Mouse (Mus musculus): ENCODE data around the gene Plekha7. TPM values are rescaled to one million over a fixed set of nuclear protein-coding genes. Genes with fewer than 3 reads are reported as not detected.
A peak's percentile ranks its signal among the peaks of the same experiment; 100 is the strongest.

Gene Plekha7
- total RNA-seq (2015; ENCODE audit: low replicate concordance) (not detected in 2 replicates), total RNA-seq (2017; ENCODE audit: low replicate concordance) (1.3 TPM in 1 of 2 replicates, not detected in the other)

DNA sequence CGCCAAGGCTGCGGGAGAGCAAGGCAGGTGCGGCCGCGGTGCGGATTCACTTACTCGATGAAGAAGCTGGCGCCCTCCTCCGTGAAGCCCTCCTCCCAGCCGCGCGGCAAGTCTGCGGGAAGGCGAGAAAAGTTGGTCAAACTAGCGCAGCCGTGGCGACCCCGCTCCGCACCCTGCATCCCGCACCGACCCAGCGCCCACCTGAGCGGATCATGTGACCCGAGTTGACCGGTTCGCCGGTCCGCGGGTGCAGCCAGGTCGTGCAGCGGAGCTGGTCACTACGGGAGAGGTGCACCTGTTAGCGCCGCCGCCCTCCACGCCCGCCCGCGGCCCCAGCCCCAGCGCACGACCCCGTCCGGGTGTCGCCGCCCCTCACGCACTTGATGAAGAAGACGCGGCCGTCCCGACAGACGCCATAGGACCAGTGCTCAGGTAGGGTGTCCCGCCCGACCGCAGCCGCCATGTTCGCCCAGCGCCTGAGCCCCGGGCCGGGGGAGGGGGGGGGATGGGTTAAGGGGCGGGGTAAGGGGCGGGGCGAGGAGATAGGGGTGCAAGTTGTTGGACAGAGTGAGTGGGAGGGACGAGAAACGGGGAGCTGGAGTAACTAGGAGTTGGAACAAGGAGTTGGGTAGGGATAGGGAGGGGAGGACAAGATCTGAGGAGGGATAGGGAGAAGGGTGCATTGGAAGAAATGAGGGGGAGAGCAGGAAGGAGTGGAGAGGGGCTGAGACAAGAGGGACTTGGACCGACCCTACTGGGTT lies at the start of gene Plekha7:
TSS of gene Plekha7 (minus strand) at position 506 of the 761 bp plus-strand sequence.
- ATAC-seq (replicated peaks; ENCODE audit: low FRiP score, poor library complexity, severe bottlenecking): no peak

DNA sequence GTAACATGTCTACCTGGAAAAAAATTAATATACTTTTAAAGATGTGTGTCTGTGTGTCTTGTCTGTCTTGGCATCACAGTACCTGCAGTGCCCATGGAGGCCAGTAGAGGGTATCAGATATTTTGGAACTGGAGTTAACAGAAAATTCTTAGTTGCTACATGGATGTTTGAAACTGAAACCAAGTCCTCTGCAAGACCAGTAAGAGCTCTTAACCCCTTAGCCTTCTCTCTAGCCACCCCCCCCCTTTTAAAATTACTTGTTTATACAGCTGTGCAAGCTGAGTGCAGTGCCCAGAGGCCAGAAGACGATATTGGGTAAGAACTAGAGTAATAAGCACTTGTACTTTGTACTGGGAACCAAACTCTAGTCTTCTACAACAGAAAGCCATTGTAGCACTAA lies 28.1 kb upstream of the Plekha7 start:
- ATAC-seq (replicated peaks; ENCODE audit: low FRiP score, poor library complexity, severe bottlenecking): peak; percentile 43; the same call in 1 of the 2 replicates

- ATAC-seq (replicated peaks; ENCODE audit: low FRiP score, poor library complexity, severe bottlenecking): no peak
Measured at GRCm38 (mm10) chr7:116335133-116335532, 27.0 kb upstream of the Plekha7 start.

GRCm38 (mm10) chr7:116334669-116335038 lies 26.5 kb upstream of the Plekha7 start:
- no peak for ATAC-seq (replicated peaks; ENCODE audit: low FRiP score, poor library complexity, severe bottlenecking)

- ATAC-seq (replicated peaks; ENCODE audit: low FRiP score, poor library complexity, severe bottlenecking): peak; percentile 98
Measured at GRCm38 (mm10) chr7:116333713-116334668, 25.8 kb upstream of the Plekha7 start, which contains the start of gene Rps13. Rps13 (minus strand) TSS chr7:116334195.

GRCm38 (mm10) chr7:116331246-116331645 lies 23.1 kb upstream of the Plekha7 start:
- no peak for ATAC-seq (replicated peaks; ENCODE audit: low FRiP score, poor library complexity, severe bottlenecking)

- ATAC-seq (replicated peaks; ENCODE audit: low FRiP score, poor library complexity, severe bottlenecking): no peak
Measured at GRCm38 (mm10) chr7:116329858-116330257, 21.7 kb upstream of the Plekha7 start.

GRCm38 (mm10) chr7:116328777-116329176 lies 20.6 kb upstream of the Plekha7 start:
- no peak for ATAC-seq (replicated peaks; ENCODE audit: low FRiP score, poor library complexity, severe bottlenecking)

- ATAC-seq (replicated peaks; ENCODE audit: low FRiP score, poor library complexity, severe bottlenecking): no peak
Measured at GRCm38 (mm10) chr7:116327901-116328300, 19.7 kb upstream of the Plekha7 start.

- no peak for ATAC-seq (replicated peaks; ENCODE audit: low FRiP score, poor library complexity, severe bottlenecking)
Measured at GRCm38 (mm10) chr7:116323331-116323964, 15.3 kb upstream of the Plekha7 start.

- ATAC-seq (replicated peaks; ENCODE audit: low FRiP score, poor library complexity, severe bottlenecking): no peak
Measured at GRCm38 (mm10) chr7:116309456-116309855, 1.3 kb upstream of the Plekha7 start.

- no peak for ATAC-seq (replicated peaks; ENCODE audit: low FRiP score, poor library complexity, severe bottlenecking)
Measured at GRCm38 (mm10) chr7:116308632-116308991, 436 bp upstream of the Plekha7 start.

- ATAC-seq (replicated peaks; ENCODE audit: low FRiP score, poor library complexity, severe bottlenecking): peak; percentile 39; the same call in 1 of the 2 replicates
Measured at GRCm38 (mm10) chr7:116307099-116307870, 891 bp downstream of the Plekha7 start.

- ATAC-seq (replicated peaks; ENCODE audit: low FRiP score, poor library complexity, severe bottlenecking): no peak
Measured at GRCm38 (mm10) chr7:116306601-116307000, 1.6 kb downstream of the Plekha7 start.

GRCm38 (mm10) chr7:116301661-116302311 lies 6.4 kb downstream of the Plekha7 start:
- no peak for ATAC-seq (replicated peaks; ENCODE audit: low FRiP score, poor library complexity, severe bottlenecking)

DNA sequence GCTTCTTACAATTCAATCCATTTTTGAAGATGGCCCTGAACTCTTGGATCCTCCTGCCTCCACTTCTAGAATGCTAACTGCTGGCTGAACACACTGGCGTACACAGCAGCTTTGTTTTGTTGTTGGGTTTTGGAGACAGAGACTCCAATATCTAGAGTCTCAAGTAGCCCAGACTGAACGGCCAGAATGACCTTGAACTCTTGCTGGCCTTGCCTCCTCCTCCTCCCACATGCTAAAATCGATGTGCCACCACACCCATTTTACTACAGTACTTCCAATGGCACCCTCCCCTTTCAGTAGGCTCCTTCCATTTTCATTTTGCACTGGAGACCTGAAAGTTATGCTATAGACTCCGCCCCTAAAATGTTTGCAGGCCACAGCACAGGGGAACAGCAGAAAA lies 7.0 kb downstream of the Plekha7 start:
- ATAC-seq (replicated peaks; ENCODE audit: low FRiP score, poor library complexity, severe bottlenecking): no peak

GRCm38 (mm10) chr7:116298851-116299250 lies 9.3 kb downstream of the Plekha7 start:
- no peak for ATAC-seq (replicated peaks; ENCODE audit: low FRiP score, poor library complexity, severe bottlenecking)

- no peak for ATAC-seq (replicated peaks; ENCODE audit: low FRiP score, poor library complexity, severe bottlenecking)
Measured at GRCm38 (mm10) chr7:116298389-116298788, 9.8 kb downstream of the Plekha7 start.

DNA sequence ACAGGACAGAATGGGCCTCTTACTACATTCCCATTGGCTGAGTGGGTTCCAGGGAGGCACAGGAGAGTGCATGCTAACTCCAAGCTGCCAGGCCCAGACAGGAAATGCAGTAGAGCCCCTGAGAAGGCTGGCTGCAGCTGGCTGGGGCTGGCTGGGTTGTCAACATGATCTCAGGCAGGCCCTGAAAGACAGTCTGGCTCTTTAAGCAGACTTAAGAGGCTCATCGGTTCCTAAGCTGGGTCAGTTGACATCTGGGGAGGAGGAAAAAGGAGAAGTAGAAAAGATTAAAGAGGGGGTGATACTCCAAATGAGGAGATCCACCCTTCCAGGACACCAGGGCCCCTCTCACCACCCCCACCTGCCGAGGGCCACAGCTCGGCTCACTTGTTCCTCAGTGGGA lies 13.2 kb downstream of the Plekha7 start:
- ATAC-seq (replicated peaks; ENCODE audit: low FRiP score, poor library complexity, severe bottlenecking): no peak

Data from erythroid progenitor cell, adult 5-6 weeks (primary cell).